Mouse (Mus musculus) heart, postnatal 0 days (tissue): ENCODE measurements around the gene Mertk.

Experiments used
- CTCF ChIP-seq: IDR thresholded peaks from 2 replicates; pipeline ENCODE4 v1.5.1; 2016; ENCODE audit warnings: antibody characterized with exemption, control low read depth, low read depth
- EP300 ChIP-seq: IDR thresholded peaks from 2 replicates; pipeline ENCODE4 v1.6.1; 2016; ENCODE audit warnings: antibody characterized with exemption, low read depth

DNA sequence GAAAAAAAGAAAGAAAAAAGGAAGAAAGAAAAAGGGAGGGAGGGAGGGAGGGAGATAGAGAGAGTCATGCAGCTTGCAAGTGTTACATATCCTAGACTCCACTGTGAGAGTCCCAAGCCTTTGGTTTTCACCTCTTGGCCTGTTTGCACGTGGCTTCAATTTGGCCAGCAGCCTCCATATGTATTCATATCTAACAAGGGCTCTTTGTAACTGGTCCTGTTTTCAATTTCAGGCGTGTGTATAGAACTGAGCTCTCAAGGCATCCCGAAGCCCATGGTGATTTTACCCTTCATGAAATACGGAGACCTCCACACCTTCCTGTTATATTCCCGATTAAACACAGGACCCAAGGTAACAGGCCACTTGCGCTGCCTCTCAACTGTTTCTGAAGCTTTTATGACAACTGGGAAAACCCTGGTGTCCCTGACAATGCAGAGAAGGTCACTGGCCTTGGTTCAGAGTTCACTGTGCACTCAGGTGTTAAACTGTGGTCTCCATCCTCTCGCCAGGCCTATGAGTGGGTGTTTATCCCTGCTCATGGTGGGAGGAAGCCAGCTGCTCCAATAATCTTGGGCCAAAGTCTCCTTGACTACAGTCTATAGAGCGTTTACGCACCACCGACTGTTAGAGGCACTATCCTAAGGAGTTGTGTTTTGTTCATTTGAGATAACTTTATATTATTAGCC lies 85.0 kb downstream of the Mertk start:
- TF ChIP-seq CTCF: no peak
- no peak for TF ChIP-seq EP300
